Mouse (Mus musculus): ENCODE results near the gene Elavl2. TPM values are rescaled to one million over a fixed set of nuclear protein-coding genes. Genes with fewer than 3 reads are reported as not detected.
"Not testable (repeated sequence)": the region's sequence is repeated elsewhere in the genome, so short reads cannot be mapped to it uniquely, and the experiment has no call there.

Gene Elavl2
- polyA plus RNA-seq, 1 experiment from 2014 or later = 2.2 TPM

GRCm38 (mm10) chr4:91263733-91264440 is 136.7 kb downstream of the Elavl2 start:
- Histone ChIP-seq H3K9ac (replicated peaks; ENCODE audit: low read length) (no peak overlapping the region), H3K27me3 (ENCODE audit: insufficient read depth, low read length) (no peaks in the 10 kb centered on the region), H3K4me3 (ENCODE audit: low read length) (no peak overlapping the region), H3K9me3 (ENCODE audit: low read length) (no peaks in the 10 kb centered on the region), H3K4me1 (ENCODE audit: insufficient read depth, low read length) (no peaks in the 10 kb centered on the region), H3K4me2 (replicated peaks; ENCODE audit: low read depth, low read length) (no peak overlapping the region), H3K36me3 (ENCODE audit: insufficient read depth, low read length) (no peaks in the 10 kb centered on the region), H3K27ac (ENCODE audit: low read length) (no peak overlapping the region)
- no peak for ATAC-seq (ENCODE audit: low FRiP score, low TSS enrichment)
- 85% methylated on average over 19 of the region's 19 CpGs for WGBS

GRCm38 (mm10) chr4:91262839-91263238 is 137.7 kb downstream of the Elavl2 start:
- WGBS = 80% methylated on average over 8 of the region's 8 CpGs
- no peaks in the 10 kb centered on the region for H3K9me3 ChIP-seq (ENCODE audit: low read length)
- no peak overlapping the region for H3K9ac ChIP-seq (replicated peaks; ENCODE audit: low read length)
- H3K27me3 ChIP-seq (ENCODE audit: insufficient read depth, low read length) = no peaks in the 10 kb centered on the region
- no peak overlapping the region for H3K27ac ChIP-seq (ENCODE audit: low read length)
- no peak overlapping the region for H3K4me2 ChIP-seq (replicated peaks; ENCODE audit: low read depth, low read length)
- no peak for ATAC-seq (ENCODE audit: low FRiP score, low TSS enrichment)
- no peaks in the 10 kb centered on the region for H3K4me1 ChIP-seq (ENCODE audit: insufficient read depth, low read length)
- no peak overlapping the region for H3K4me3 ChIP-seq (ENCODE audit: low read length)
- H3K36me3 ChIP-seq (ENCODE audit: insufficient read depth, low read length) = no peaks in the 10 kb centered on the region

GRCm38 (mm10) chr4:91260622-91261021 is 140.0 kb downstream of the Elavl2 start:
- 92% methylated on average over 4 of the region's 4 CpGs for WGBS
- no peak overlapping the region for H3K4me3 ChIP-seq (ENCODE audit: low read length)
- no peaks in the 10 kb centered on the region for H3K4me1 ChIP-seq (ENCODE audit: insufficient read depth, low read length)
- ATAC-seq (ENCODE audit: low FRiP score, low TSS enrichment) = no peak
- no peak overlapping the region for H3K4me2 ChIP-seq (replicated peaks; ENCODE audit: low read depth, low read length)
- no peak overlapping the region for H3K9ac ChIP-seq (replicated peaks; ENCODE audit: low read length)
- H3K36me3 ChIP-seq (ENCODE audit: insufficient read depth, low read length) = no peaks in the 10 kb centered on the region
- no peak overlapping the region for H3K27ac ChIP-seq (ENCODE audit: low read length)
- no peaks in the 10 kb centered on the region for H3K9me3 ChIP-seq (ENCODE audit: low read length)
- no peaks in the 10 kb centered on the region for H3K27me3 ChIP-seq (ENCODE audit: insufficient read depth, low read length)

DNA sequence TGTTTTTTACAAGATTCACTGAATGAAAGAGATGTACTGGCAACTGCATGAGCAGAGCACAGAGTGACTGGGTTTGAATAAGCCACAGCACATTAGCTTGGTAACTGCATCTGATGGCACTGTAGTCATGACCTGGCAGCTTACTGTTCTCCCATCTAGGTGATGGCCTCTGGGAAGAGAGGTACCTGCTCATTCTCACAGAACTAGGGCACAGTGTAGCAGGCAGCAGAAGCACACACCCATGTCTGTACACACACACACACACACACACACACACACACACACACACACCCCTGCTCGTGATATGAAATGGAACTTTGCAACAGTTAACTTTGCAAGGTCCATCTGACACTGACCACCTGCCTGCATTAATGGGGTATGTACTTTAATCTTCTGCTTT is 151.9 kb downstream of the Elavl2 start:
- no peak for ATAC-seq (ENCODE audit: low FRiP score, low TSS enrichment)
- Histone ChIP-seq H3K27me3 (ENCODE audit: insufficient read depth, low read length) (no peaks in the 10 kb centered on the region), H3K9ac (replicated peaks; ENCODE audit: low read length) (no peak overlapping the region), H3K4me1 (ENCODE audit: insufficient read depth, low read length) (no peaks in the 10 kb centered on the region), H3K36me3 (ENCODE audit: insufficient read depth, low read length) (no peaks in the 10 kb centered on the region), H3K4me3 (ENCODE audit: low read length) (no peak overlapping the region), H3K9me3 (ENCODE audit: low read length) (no peaks in the 10 kb centered on the region), H3K27ac (ENCODE audit: low read length) (no peak overlapping the region), H3K4me2 (replicated peaks; ENCODE audit: low read depth, low read length) (no peak overlapping the region)
- 71% methylated on average over 1 of the region's 1 CpGs for WGBS

GRCm38 (mm10) chr4:91245136-91245535 is 155.4 kb downstream of the Elavl2 start:
- ATAC-seq (ENCODE audit: low FRiP score, low TSS enrichment); H3K9me3 ChIP-seq (ENCODE audit: low read length); H3K27me3 ChIP-seq (ENCODE audit: insufficient read depth, low read length); H3K4me2 ChIP-seq (replicated peaks; ENCODE audit: low read depth, low read length); H3K4me1 ChIP-seq (ENCODE audit: insufficient read depth, low read length); H3K4me3 ChIP-seq (ENCODE audit: low read length); H3K36me3 ChIP-seq (ENCODE audit: insufficient read depth, low read length); H3K27ac ChIP-seq (ENCODE audit: low read length); H3K9ac ChIP-seq (replicated peaks; ENCODE audit: low read length): not testable (repeated sequence)
- WGBS = 86% methylated on average over 4 of the region's 8 CpGs

DNA sequence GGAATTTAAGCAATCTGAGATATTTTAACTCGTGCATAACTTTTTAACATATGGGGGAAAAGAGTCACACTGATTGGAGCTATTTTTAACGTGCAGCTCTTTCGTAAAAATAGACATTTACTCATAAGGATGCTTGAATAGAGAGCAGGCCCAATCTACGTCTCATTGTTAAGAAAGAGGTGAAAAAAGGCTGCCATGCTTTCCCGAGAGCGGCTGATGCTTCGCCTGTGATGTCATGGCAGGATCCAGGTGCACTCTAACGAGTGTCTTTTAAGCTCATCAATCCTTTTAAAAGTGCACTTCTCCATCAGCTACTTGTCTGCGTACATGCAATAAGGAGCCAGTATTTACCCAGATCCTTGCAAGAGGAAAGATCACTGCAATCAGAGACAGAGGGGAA is 156.0 kb downstream of the Elavl2 start:
- no peaks in the 10 kb centered on the region for H3K9me3 ChIP-seq (ENCODE audit: low read length)
- no peak overlapping the region for H3K4me2 ChIP-seq (replicated peaks; ENCODE audit: low read depth, low read length)
- no peaks in the 10 kb centered on the region for H3K27me3 ChIP-seq (ENCODE audit: insufficient read depth, low read length)
- H3K27ac ChIP-seq (ENCODE audit: low read length) = no peak overlapping the region
- 81% methylated on average over 9 of the region's 9 CpGs for whole genome bisulfite sequencing
- no peak overlapping the region for H3K4me3 ChIP-seq (ENCODE audit: low read length)
- ATAC-seq (ENCODE audit: low FRiP score, low TSS enrichment) = no peak
- no peaks in the 10 kb centered on the region for H3K4me1 ChIP-seq (ENCODE audit: insufficient read depth, low read length)
- H3K9ac ChIP-seq (replicated peaks; ENCODE audit: low read length) = no peak overlapping the region
- no peaks in the 10 kb centered on the region for H3K36me3 ChIP-seq (ENCODE audit: insufficient read depth, low read length)

DNA sequence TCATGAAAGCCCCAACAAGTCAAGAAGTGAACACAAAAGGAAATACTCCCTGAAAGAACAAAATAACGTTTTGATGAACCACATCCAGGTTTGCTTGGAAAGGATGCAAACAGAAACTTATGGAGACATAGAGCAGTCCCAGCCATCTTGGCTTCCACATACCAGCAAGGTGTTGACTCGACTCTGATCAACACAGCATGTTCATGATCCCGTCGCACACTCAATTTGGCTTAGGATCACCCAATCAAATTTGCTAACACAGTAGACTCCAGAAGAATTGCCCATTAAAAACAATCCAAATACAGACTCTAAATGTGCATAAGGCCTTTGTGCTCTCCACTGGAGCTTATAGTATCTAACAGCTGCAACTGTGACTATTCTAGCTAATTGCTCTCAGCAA is 156.7 kb downstream of the Elavl2 start:
- Histone ChIP-seq H3K4me2 (replicated peaks; ENCODE audit: low read depth, low read length) (no peak overlapping the region), H3K27ac (ENCODE audit: low read length) (no peak overlapping the region), H3K27me3 (ENCODE audit: insufficient read depth, low read length) (no peaks in the 10 kb centered on the region), H3K36me3 (ENCODE audit: insufficient read depth, low read length) (no peaks in the 10 kb centered on the region), H3K4me1 (ENCODE audit: insufficient read depth, low read length) (no peaks in the 10 kb centered on the region), H3K4me3 (ENCODE audit: low read length) (no peak overlapping the region), H3K9ac (replicated peaks; ENCODE audit: low read length) (no peak overlapping the region), H3K9me3 (ENCODE audit: low read length) (no peaks in the 10 kb centered on the region)
- ATAC-seq (ENCODE audit: low FRiP score, low TSS enrichment) = no peak
- 92% methylated on average over 4 of the region's 4 CpGs for WGBS

- Histone ChIP-seq H3K9ac (replicated peaks; ENCODE audit: low read length) (no peak overlapping the region), H3K36me3 (ENCODE audit: insufficient read depth, low read length) (no peaks in the 10 kb centered on the region), H3K4me2 (replicated peaks; ENCODE audit: low read depth, low read length) (no peak overlapping the region), H3K9me3 (ENCODE audit: low read length) (no peaks in the 10 kb centered on the region), H3K27me3 (ENCODE audit: insufficient read depth, low read length) (no peaks in the 10 kb centered on the region), H3K27ac (ENCODE audit: low read length) (no peak overlapping the region), H3K4me3 (ENCODE audit: low read length) (no peak overlapping the region), H3K4me1 (ENCODE audit: insufficient read depth, low read length) (no peaks in the 10 kb centered on the region)
- no peak for ATAC-seq (ENCODE audit: low FRiP score, low TSS enrichment)
- WGBS = 67% methylated on average over 6 of the region's 6 CpGs
Measured at GRCm38 (mm10) chr4:91238739-91239485, 161.7 kb downstream of the Elavl2 start.

DNA sequence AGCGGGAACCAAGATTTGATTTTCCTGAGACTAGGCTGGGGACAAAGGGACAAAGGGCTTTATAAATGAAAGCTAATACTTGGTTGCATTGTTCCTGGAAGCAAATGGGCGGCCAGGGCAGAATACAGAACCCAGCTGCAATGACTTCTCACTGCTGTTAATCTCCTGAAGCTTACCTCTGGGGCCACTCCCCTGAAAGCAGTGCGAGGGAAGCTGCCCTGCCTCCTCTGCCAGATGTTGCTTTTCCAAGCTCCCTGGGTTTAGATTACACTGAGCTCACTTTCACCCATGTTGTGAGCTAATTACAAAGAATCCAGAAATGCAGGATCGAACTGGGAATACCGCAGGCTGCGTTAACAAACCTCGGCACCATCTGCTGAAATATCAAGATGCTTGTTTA is 163.6 kb downstream of the Elavl2 start:
- no peaks in the 10 kb centered on the region for H3K36me3 ChIP-seq (ENCODE audit: insufficient read depth, low read length)
- H3K27me3 ChIP-seq (ENCODE audit: insufficient read depth, low read length) = no peaks in the 10 kb centered on the region
- 41% methylated on average over 7 of the region's 7 CpGs for WGBS
- H3K4me1 ChIP-seq (ENCODE audit: insufficient read depth, low read length) = no peaks in the 10 kb centered on the region
- no peak overlapping the region for H3K9ac ChIP-seq (replicated peaks; ENCODE audit: low read length)
- no peak overlapping the region for H3K4me2 ChIP-seq (replicated peaks; ENCODE audit: low read depth, low read length)
- H3K9me3 ChIP-seq (ENCODE audit: low read length) = no peaks in the 10 kb centered on the region
- no peak overlapping the region for H3K4me3 ChIP-seq (ENCODE audit: low read length)
- H3K27ac ChIP-seq (ENCODE audit: low read length) = no peak overlapping the region
- no peak for ATAC-seq (ENCODE audit: low FRiP score, low TSS enrichment)

- Histone ChIP-seq H3K4me2 (replicated peaks; ENCODE audit: low read depth, low read length) (no peak overlapping the region), H3K4me3 (ENCODE audit: low read length) (no peak overlapping the region), H3K27ac (ENCODE audit: low read length) (no peak overlapping the region), H3K27me3 (ENCODE audit: insufficient read depth, low read length) (no peaks in the 10 kb centered on the region), H3K4me1 (ENCODE audit: insufficient read depth, low read length) (no peaks in the 10 kb centered on the region), H3K9me3 (ENCODE audit: low read length) (no peaks in the 10 kb centered on the region), H3K9ac (replicated peaks; ENCODE audit: low read length) (no peak overlapping the region), H3K36me3 (ENCODE audit: insufficient read depth, low read length) (no peaks in the 10 kb centered on the region)
- WGBS = 82% methylated on average over 6 of the region's 6 CpGs
- ATAC-seq (ENCODE audit: low FRiP score, low TSS enrichment) = no peak
Measured at GRCm38 (mm10) chr4:91234941-91235340, 165.6 kb downstream of the Elavl2 start.

Data from kidney, embryonic 16.5 days (tissue).